Mouse (Mus musculus) brain, embryonic 14.5 days (tissue): ENCODE measurements around the gene Rapgef3.

Experiments used
- CTCF ChIP-seq: fragments of 200-500 bp; IDR thresholded peaks from 2 replicates; pipeline ENCODE4 v1.5.1; 2012; ENCODE audit warnings: inconsistent platforms, mild to moderate bottlenecking, moderate library complexity, borderline replicate concordance; ENCODE audit not compliant: insufficient read depth, insufficient read length; ENCODE audit errors: extremely low read depth
- POLR2A ChIP-seq: fragments of 200-500 bp; IDR thresholded peaks from 2 replicates; pipeline ENCODE4 v1.6.1; 2012; ENCODE audit warnings: mild to moderate bottlenecking, inconsistent platforms, borderline replicate concordance; ENCODE audit not compliant: poor library complexity, insufficient read depth, insufficient read length, severe bottlenecking; ENCODE audit errors: extremely low read depth

- TF ChIP-seq CTCF (no peak), POLR2A (no peak)
These were observed 14.4 kb upstream of the Rapgef3 start for GRCm38 (mm10) chr15:97781961-97782748.
